Mouse (Mus musculus) limb, embryonic 12.5 days (tissue): ENCODE measurements at regions not wholly inside any gene's neighbourhood (a gene's known extent, or its start where the extent isn't known, plus 50 kb on each side); places are given as distances from the start of the nearest gene placed in this dataset.

Source experiments
- ATAC-seq: fragments of 200-750 bp; cut with Nextera tagmentation; 2 replicates; pipeline ENCODE4 v1.8.0; 2017; ENCODE audit warnings: low read depth, moderate TSS enrichment; ENCODE audit not compliant: insufficient number of reproducible peaks, insufficient read depth, low FRiP score, low TSS enrichment
- H3K27ac ChIP-seq: fragments of 300-500 bp; sonication (generic); 2 replicates; pipeline ENCODE4 v1.5.1; 2016; ENCODE audit warnings: mild to moderate bottlenecking, moderate library complexity
- H3K27me3 ChIP-seq: fragments of 300-500 bp; sonication (generic); 2 replicates; pipeline ENCODE4 v1.6.1; 2016; ENCODE audit warnings: mild to moderate bottlenecking, moderate library complexity
- H3K36me3 ChIP-seq: fragments of 300-500 bp; sonication (generic); 2 replicates; pipeline ENCODE4 v1.6.1; 2016; ENCODE audit warnings: mild to moderate bottlenecking, moderate library complexity
- H3K4me1 ChIP-seq: fragments of 300-500 bp; sonication (generic); replicated peaks from 2 replicates; pipeline ENCODE4 v1.6.1; 2016
- H3K4me2 ChIP-seq: fragments of 300-500 bp; sonication (generic); 2 replicates; pipeline ENCODE4 v1.6.1; 2016; ENCODE audit warnings: mild to moderate bottlenecking, moderate library complexity
- H3K4me3 ChIP-seq: fragments of 300-500 bp; sonication (generic); replicated peaks from 2 replicates; pipeline ENCODE4 v1.5.1; 2016; ENCODE audit warnings: mild to moderate bottlenecking
- H3K9ac ChIP-seq: fragments of 300-500 bp; sonication (generic); replicated peaks from 2 replicates; pipeline ENCODE4 v1.6.1; 2016; ENCODE audit warnings: mild to moderate bottlenecking, moderate library complexity
- H3K9me3 ChIP-seq: fragments of 300-500 bp; sonication (generic); 2 replicates; pipeline ENCODE4 v1.6.1; 2016; ENCODE audit warnings: mild to moderate bottlenecking, moderate library complexity
- WGBS: fragments of 180-500 bp; shearing (Covaris S2); methylation state at CpG from one replicate; pipeline ENCODE4 v1.1.7; 2016; 5-methylcytosine and 5-hydroxymethylcytosine counted together

DNA sequence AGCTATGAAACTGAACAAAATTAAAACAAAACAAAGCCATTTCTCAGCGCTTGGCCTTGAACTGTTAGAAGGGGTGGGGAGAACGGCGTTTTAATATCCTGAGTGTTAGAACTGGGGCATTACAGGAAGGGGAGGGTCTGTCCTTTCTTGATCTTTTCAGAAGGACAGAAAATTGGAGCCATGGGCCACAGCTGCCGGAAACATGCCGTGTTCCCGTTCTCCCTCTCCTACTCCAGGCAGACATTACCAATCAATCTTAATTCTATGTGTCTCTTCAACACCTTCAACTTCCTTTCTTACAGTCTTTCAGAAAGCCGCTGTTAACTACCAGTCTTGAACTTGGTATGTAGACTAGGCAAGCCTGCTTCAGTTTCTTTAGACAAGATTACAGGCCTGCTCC lies 134.7 kb downstream of the Zfp365 start:
- Histone ChIP-seq H3K9me3 (no peaks in the 10 kb centered on the region), H3K4me1 (no peaks in the 10 kb centered on the region), H3K4me2 (no peak overlapping the region), H3K27me3 (no peaks in the 10 kb centered on the region), H3K36me3 (no peaks in the 10 kb centered on the region), H3K9ac (no peak overlapping the region), H3K4me3 (no peak overlapping the region), H3K27ac (no peak overlapping the region)
- WGBS = 84% methylated on average over 7 of the region's 7 CpGs
- ATAC-seq = no peak

DNA sequence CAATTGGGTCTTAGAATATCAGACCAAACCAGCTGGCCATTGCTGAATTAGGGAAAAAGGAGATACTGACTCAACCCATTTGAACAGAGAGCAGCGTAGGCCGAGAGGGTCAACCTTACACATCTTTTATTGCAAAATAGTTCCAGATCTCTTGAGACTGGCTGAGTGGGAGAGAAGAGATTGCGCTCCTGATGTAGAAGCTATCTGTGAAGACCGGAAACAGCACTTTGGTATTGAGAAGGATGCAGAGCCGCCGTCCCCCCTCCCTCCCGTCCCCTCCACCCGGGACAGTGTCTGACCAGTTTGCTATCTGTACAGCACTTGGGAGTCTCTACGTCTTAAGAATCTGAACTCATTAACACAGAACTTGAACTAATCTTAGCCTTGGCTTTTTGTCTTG lies 135.6 kb downstream of the Zfp365 start:
- Histone ChIP-seq H3K27ac (no peak overlapping the region), H3K4me1 (no peaks in the 10 kb centered on the region), H3K9ac (no peak overlapping the region), H3K9me3 (no peaks in the 10 kb centered on the region), H3K27me3 (no peaks in the 10 kb centered on the region), H3K36me3 (no peaks in the 10 kb centered on the region), H3K4me2 (no peak overlapping the region), H3K4me3 (no peak overlapping the region)
- 90% methylated on average over 9 of the region's 9 CpGs for WGBS
- ATAC-seq = no peak

DNA sequence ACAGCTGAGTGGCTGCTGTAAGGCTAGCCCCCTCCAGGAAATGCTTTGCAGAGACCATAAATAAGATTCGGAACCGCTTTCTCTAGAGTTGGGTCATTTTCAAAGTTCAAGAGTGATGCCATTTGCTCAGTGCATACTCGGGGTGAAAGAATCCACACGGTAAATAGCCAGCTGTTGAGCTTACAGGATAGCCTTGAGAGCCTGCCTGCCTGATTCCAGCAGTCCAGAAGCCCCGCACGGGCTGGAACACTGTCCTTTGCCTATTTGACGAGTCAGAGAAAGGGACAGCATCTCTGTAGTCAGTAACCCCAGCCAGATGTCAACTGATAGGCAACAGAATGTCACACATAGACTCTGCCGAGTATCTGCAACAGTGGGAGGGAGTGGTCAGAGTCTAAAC lies 140.7 kb downstream of the Zfp365 start:
- ATAC-seq = no peak
- WGBS = 82% methylated on average over 8 of the region's 8 CpGs
- no peaks in the 10 kb centered on the region for H3K9me3 ChIP-seq

DNA sequence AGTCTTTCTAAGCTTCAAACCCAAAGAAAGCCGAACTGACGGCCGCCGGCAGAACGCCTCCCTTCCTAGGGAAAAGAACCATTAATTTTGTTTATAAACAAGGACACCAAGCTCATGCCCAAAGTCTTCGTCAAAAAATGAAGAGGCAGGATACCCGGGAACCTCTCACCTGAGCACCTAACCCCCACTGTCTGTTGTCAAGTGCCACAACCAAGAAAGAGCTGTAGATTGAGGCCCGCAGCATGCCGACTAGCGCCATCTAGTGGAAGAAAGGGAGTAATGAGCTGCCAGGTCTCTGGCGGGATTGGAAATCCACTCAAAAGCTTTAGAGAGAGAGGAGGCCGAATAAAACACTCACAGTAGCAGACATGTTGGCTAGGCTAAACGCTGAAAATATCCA lies 146.4 kb downstream of the Zfp365 start:
- Histone ChIP-seq H3K36me3 (no peaks in the 10 kb centered on the region), H3K4me3 (no peak overlapping the region), H3K27ac (no peak overlapping the region), H3K27me3 (no peaks in the 10 kb centered on the region), H3K4me2 (no peak overlapping the region), H3K9me3 (0 out of 2 replicates have a peak, but pooled peaks cover 3% of the 10 kb centered on the region), H3K9ac (no peak overlapping the region), H3K4me1 (peaks cover 2% of the 10 kb centered on the region; the same call in 1 of the 2 replicates)
- ATAC-seq = no peak
- 37% methylated on average over 13 of the region's 13 CpGs for WGBS

More for the DNA sequence above, 140.7 kb downstream of the Zfp365 start:
- no peak overlapping the region for H3K9ac ChIP-seq
- no peaks in the 10 kb centered on the region for H3K4me1 ChIP-seq
- H3K27me3 ChIP-seq = no peaks in the 10 kb centered on the region
- no peaks in the 10 kb centered on the region for H3K36me3 ChIP-seq
- no peak overlapping the region for H3K4me2 ChIP-seq
- H3K4me3 ChIP-seq = no peak overlapping the region
- H3K27ac ChIP-seq = no peak overlapping the region

DNA sequence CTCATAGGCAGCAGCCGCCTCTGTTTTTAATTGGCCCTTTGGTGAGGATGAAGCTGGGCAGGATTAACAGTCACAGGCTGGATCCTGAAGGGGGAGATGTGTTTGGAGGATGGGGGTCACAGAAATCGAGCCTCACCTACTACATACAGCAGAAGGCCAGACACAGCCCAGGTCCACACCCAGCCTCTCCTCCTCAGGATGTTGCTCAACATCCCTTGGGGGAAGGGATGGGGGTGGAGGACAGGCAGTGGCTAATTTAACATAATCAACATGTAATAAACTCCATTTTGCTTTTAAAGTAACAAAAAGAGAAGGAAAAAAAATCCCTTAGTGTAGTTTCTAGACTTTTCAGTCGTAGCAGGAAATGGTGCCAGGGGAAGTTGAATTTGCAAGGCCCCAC lies 152.0 kb downstream of the Zfp365 start:
- Histone ChIP-seq H3K27me3 (no peaks in the 10 kb centered on the region), H3K4me2 (no peak overlapping the region), H3K36me3 (no peaks in the 10 kb centered on the region), H3K27ac (no peak overlapping the region), H3K9ac (no peak overlapping the region), H3K9me3 (0 out of 2 replicates have a peak, but pooled peaks cover 3% of the 10 kb centered on the region), H3K4me1 (peaks cover 12% of the 10 kb centered on the region), H3K4me3 (no peak overlapping the region)
- no peak for ATAC-seq
- WGBS = 32% methylated on average over 3 of the region's 3 CpGs

DNA sequence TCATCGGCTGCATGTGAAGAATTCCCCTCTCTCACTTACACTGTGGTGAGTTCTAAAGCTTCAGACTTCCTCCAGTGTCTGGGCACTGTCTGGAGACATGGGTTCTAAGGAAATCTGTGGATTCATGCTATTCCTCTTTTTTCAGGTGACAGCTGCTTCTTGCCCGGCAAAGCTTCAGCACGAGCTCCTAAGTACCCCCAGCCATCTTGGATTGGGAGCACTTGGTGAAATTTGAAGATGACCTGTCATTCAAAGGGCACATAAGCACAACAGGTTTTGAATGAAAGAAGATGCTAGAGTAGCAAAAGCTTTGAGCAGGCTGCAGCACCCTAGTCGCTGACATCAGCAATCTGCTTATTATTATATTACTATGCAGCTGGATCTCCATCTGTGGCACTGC lies 164.3 kb downstream of the Zfp365 start:
- Histone ChIP-seq H3K9me3 (no peaks in the 10 kb centered on the region), H3K27me3 (no peaks in the 10 kb centered on the region), H3K4me2 (no peak overlapping the region), H3K9ac (no peak overlapping the region), H3K4me3 (no peak overlapping the region), H3K4me1 (no peaks in the 10 kb centered on the region), H3K27ac (no peak overlapping the region), H3K36me3 (no peaks in the 10 kb centered on the region)
- 81% methylated on average over 4 of the region's 4 CpGs for WGBS
- ATAC-seq = no peak

DNA sequence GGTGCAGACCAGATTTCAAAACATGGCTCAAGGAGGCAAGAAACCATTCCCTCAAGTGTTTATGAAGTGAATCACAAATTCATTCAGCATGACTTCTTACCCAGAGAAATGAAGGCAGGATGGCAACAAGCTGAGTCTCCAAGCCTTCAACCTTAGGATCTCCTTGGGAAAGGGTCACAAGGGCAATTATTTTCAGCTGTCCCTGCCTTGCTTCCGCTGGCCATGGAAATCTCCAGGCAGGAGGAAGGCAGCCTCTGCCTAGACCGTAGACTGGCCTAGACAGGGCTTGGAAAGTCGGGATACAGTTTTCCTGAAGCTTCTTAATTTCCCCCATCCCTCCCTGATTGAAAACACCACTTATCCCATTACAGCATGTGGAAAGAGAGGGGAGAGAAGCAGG lies 165.0 kb downstream of the Zfp365 start:
- H3K4me1 ChIP-seq = no peaks in the 10 kb centered on the region
- no peaks in the 10 kb centered on the region for H3K36me3 ChIP-seq
- no peak overlapping the region for H3K27ac ChIP-seq
- WGBS = 17% methylated on average over 3 of the region's 3 CpGs
- H3K4me2 ChIP-seq = no peak overlapping the region
- H3K9me3 ChIP-seq = no peaks in the 10 kb centered on the region
- ATAC-seq = no peak
- H3K9ac ChIP-seq = no peak overlapping the region
- no peak overlapping the region for H3K4me3 ChIP-seq
- H3K27me3 ChIP-seq = no peaks in the 10 kb centered on the region

DNA sequence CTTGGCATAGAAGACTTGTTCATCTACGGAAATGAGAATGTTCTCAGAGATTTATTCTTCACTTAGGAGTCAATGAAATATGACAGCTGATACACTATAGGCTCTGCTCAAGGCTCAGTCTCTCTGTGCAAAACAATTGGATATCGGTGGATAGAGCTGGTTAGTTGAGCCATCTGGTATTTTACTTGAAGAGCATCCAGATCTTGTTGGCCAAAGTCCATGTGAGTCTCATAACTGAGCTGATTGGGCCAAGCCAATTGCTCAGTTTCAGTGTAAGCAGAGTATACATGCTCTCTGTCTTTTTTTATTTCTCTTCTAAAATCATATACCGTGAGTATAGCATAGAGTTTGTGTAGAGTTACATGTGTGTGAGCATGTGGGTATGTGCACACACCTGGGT lies 166.3 kb downstream of the Zfp365 start:
- H3K9ac ChIP-seq = no peak overlapping the region
- H3K4me1 ChIP-seq = no peaks in the 10 kb centered on the region
- no peak overlapping the region for H3K27ac ChIP-seq
- no peaks in the 10 kb centered on the region for H3K9me3 ChIP-seq
- H3K36me3 ChIP-seq = no peaks in the 10 kb centered on the region
- ATAC-seq = no peak
- no peak overlapping the region for H3K4me2 ChIP-seq
- H3K27me3 ChIP-seq = no peaks in the 10 kb centered on the region
- 91% methylated on average over 3 of the region's 3 CpGs for WGBS
- no peak overlapping the region for H3K4me3 ChIP-seq

DNA sequence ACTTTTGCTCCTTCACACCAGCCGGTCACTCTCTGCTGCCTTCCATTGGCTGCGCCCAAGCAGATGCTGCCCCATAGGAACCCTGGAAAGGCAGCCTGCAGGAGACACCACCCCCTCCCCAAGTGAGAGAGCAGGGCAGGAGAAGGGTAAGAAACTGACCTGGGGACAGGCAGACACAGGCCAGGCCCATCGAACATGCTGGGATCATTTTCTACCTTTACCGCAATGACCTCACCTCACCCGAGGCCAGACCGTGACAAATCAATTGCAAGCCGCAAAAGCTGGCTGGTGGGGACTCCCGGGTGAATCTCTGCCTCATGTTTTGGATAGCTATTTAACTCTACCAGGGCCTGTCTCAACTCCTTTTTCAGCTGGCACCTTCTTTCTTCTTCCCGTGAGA lies 168.9 kb downstream of the Zfp365 start:
- Histone ChIP-seq H3K36me3 (no peaks in the 10 kb centered on the region), H3K27ac (no peak overlapping the region), H3K4me3 (no peak overlapping the region), H3K9ac (no peak overlapping the region), H3K27me3 (no peaks in the 10 kb centered on the region), H3K4me1 (no peaks in the 10 kb centered on the region), H3K9me3 (no peaks in the 10 kb centered on the region), H3K4me2 (no peak overlapping the region)
- WGBS = 72% methylated on average over 9 of the region's 9 CpGs
- ATAC-seq = no peak

DNA sequence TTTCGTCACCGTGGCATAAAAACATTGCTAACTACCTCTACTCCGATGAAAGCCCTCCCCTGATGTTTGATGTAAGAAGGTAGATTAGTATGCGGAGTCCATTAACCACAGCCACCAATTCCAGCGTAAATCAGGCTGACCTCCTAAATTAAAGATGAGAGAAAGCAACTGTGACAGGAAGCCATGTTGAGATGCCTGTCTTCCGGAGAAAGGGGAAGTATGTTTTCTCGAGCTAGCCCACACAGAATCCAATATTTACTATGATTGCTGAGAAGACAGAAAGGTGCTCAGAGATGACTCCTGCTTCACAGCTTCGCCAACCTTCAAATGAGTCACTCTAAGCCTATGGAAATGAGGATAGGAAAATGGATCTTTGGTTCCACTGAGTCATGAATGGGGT lies 169.6 kb downstream of the Zfp365 start:
- no peak overlapping the region for H3K27ac ChIP-seq
- no peak overlapping the region for H3K4me3 ChIP-seq
- H3K9me3 ChIP-seq = no peaks in the 10 kb centered on the region
- no peaks in the 10 kb centered on the region for H3K4me1 ChIP-seq
- no peak for ATAC-seq
- H3K36me3 ChIP-seq = no peaks in the 10 kb centered on the region
- WGBS = 68% methylated on average over 8 of the region's 8 CpGs
- no peaks in the 10 kb centered on the region for H3K27me3 ChIP-seq
- H3K4me2 ChIP-seq = no peak overlapping the region
- no peak overlapping the region for H3K9ac ChIP-seq

DNA sequence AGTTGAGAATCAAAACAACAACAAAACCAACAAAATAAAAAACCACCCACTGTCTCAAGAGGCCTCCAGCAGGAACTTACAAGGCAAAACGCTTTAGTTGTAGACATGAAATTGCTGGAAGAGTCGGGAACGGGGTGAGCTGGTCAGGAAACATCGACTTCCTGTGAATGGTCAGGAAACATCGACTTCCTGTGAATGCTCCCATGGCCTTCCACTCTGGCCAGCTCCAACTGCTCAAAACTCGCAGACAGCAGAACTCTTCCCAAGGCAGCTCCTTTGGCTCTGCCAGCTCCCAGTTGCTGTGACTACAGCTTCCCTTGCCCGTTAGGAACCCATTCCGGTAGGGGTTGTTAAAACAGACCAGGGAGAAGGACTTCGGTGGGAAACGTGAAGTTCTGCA lies 170.2 kb downstream of the Zfp365 start:
- ATAC-seq = no peak
- 60% methylated on average over 10 of the region's 10 CpGs for WGBS

DNA sequence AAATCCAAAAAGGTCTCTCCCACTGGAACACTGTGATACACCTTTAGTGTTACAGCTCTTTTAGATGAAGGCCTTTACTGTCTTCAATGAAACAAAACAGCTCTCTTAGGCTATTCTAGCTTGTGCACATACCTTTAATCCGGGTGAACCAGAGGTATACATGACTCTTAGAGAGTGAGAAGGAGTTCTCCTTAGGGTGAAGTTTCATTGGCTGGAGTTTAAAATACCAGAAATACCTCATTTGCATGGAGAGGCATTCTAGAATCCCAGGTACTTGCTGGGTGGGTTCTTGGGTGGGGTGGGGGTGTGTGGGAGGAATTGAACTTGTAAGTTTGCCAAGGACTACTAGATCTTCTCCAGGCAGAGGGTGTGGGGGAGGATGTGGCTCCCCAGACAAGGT lies 173.3 kb downstream of the Zfp365 start:
- Histone ChIP-seq H3K36me3 (no peaks in the 10 kb centered on the region), H3K9me3 (no peaks in the 10 kb centered on the region), H3K27ac (no peak overlapping the region), H3K4me3 (no peak overlapping the region), H3K4me1 (no peaks in the 10 kb centered on the region), H3K27me3 (no peaks in the 10 kb centered on the region), H3K4me2 (no peak overlapping the region), H3K9ac (no peak overlapping the region)
- WGBS = 47% methylated on average over 1 of the region's 1 CpGs
- no peak for ATAC-seq

More for the DNA sequence above, 170.2 kb downstream of the Zfp365 start:
- no peak overlapping the region for H3K4me2 ChIP-seq
- no peaks in the 10 kb centered on the region for H3K4me1 ChIP-seq
- no peaks in the 10 kb centered on the region for H3K9me3 ChIP-seq
- no peak overlapping the region for H3K4me3 ChIP-seq
- no peaks in the 10 kb centered on the region for H3K36me3 ChIP-seq
- no peak overlapping the region for H3K9ac ChIP-seq
- no peak overlapping the region for H3K27ac ChIP-seq
- no peaks in the 10 kb centered on the region for H3K27me3 ChIP-seq
